Mouse (Mus musculus) hindbrain, embryonic 11.5 days (tissue): ENCODE results near the gene Dclk3. TPM values are rescaled to one million over a fixed set of nuclear protein-coding genes. Genes with fewer than 3 reads are reported as not detected.

Experiments used
- ATAC-seq: fragments of 200-750 bp; cut with Nextera tagmentation; 2 replicates; pipeline ENCODE4 v1.8.0; 2017; ENCODE audit warnings: mild to moderate bottlenecking, moderate TSS enrichment, moderate library complexity; ENCODE audit not compliant: low FRiP score
- DNase-seq: peaks from one replicate; pipeline ENCODE4 v3.0.0-alpha.2; 2015; ENCODE audit warnings: low spot score
- H3K27ac ChIP-seq: fragments of 300-500 bp; sonication (generic); 2 replicates; pipeline ENCODE4 v1.5.1; 2014; ENCODE audit warnings: mild to moderate bottlenecking, low read depth, low read length
- H3K27me3 ChIP-seq: fragments of 300-500 bp; sonication (generic); 2 replicates; pipeline ENCODE4 v1.6.1; 2014; ENCODE audit warnings: mild to moderate bottlenecking, low read length, moderate library complexity, mixed read lengths; ENCODE audit not compliant: control insufficient read depth, insufficient read depth
- H3K36me3 ChIP-seq: fragments of 300-500 bp; sonication (generic); 2 replicates; pipeline ENCODE4 v1.6.1; 2014; ENCODE audit warnings: mild to moderate bottlenecking, low read length, moderate library complexity, mixed read lengths; ENCODE audit not compliant: control insufficient read depth, insufficient read depth
- H3K4me1 ChIP-seq: fragments of 300-500 bp; sonication (generic); replicated peaks from 2 replicates; pipeline ENCODE4 v1.6.1; 2014; ENCODE audit warnings: low read length, mixed read lengths; ENCODE audit not compliant: control insufficient read depth, insufficient read depth
- H3K4me2 ChIP-seq: fragments of 300-500 bp; sonication (generic); replicated peaks from 2 replicates; pipeline ENCODE4 v1.6.1; 2014; ENCODE audit warnings: mild to moderate bottlenecking, low read depth, low read length
- H3K4me3 ChIP-seq: fragments of 300-500 bp; sonication (generic); 2 replicates; pipeline ENCODE4 v1.5.1; 2014; ENCODE audit warnings: low read depth, low read length
- H3K9ac ChIP-seq: fragments of 300-500 bp; sonication (generic); 2 replicates; pipeline ENCODE4 v1.6.1; 2014; ENCODE audit warnings: low read depth, low read length
- H3K9me3 ChIP-seq: fragments of 300-500 bp; sonication (generic); 2 replicates; pipeline ENCODE4 v1.6.1; 2016; ENCODE audit warnings: low read length; ENCODE audit not compliant: control insufficient read depth
- WGBS: fragments of 180-500 bp; shearing (Covaris S2); extraction: QIAGEN DNeasy Blood & Tissue Kit; methylation state at CpG from one replicate; pipeline ENCODE4 v1.1.7; 2014; 5-methylcytosine and 5-hydroxymethylcytosine counted together
- polyA plus RNA-seq: library from polyadenylated mRNA; unstranded; fragments of >200 nt; fragmentation: Nextera tagmentation; extraction: Ambion mirVana; gene quantifications from 2 replicates; pipeline ENCODE4 v1.2.1, GENCODE M21; 2014

The Dclk3 gene
- polyA plus RNA-seq, 1 experiment from 2014 or later, result 0.32 TPM

- Histone ChIP-seq H3K4me2 (no peak overlapping the region), H3K36me3 (no peaks in the 10 kb centered on the region), H3K27me3 (no peaks in the 10 kb centered on the region), H3K9ac (no peak overlapping the region), H3K27ac (no peak overlapping the region), H3K4me3 (no peak overlapping the region), H3K4me1 (no peaks in the 10 kb centered on the region), H3K9me3 (no peaks in the 10 kb centered on the region)
- DNase-seq, result no peak
- ATAC-seq, result no peak
- 92% methylated on average over 5 of the region's 5 CpGs for WGBS
Observed at GRCm38 (mm10) chr9:111449880-111450279, 11.0 kb downstream of the Dclk3 start.

- 82% methylated on average over 12 of the region's 12 CpGs for WGBS
- no peak for ATAC-seq
- Histone ChIP-seq H3K9me3 (no peaks in the 10 kb centered on the region), H3K36me3 (no peaks in the 10 kb centered on the region), H3K4me2 (no peak overlapping the region), H3K9ac (no peak overlapping the region), H3K4me3 (no peak overlapping the region), H3K27me3 (no peaks in the 10 kb centered on the region), H3K4me1 (no peaks in the 10 kb centered on the region), H3K27ac (no peak overlapping the region)
- no peak for DNase-seq
Observed at GRCm38 (mm10) chr9:111450853-111451404, 12.0 kb downstream of the Dclk3 start.

GRCm38 (mm10) chr9:111453895-111454294 is 15.0 kb downstream of the Dclk3 start:
- 69% methylated on average over 3 of the region's 3 CpGs for WGBS
- DNase-seq, result no peak
- no peak overlapping the region for H3K9ac ChIP-seq
- no peak overlapping the region for H3K27ac ChIP-seq
- H3K27me3 ChIP-seq, result no peaks in the 10 kb centered on the region
- H3K4me3 ChIP-seq, result no peak overlapping the region
- no peak for ATAC-seq
- H3K36me3 ChIP-seq, result no peaks in the 10 kb centered on the region
- no peaks in the 10 kb centered on the region for H3K4me1 ChIP-seq
- no peak overlapping the region for H3K4me2 ChIP-seq
- H3K9me3 ChIP-seq, result no peaks in the 10 kb centered on the region

GRCm38 (mm10) chr9:111457176-111457935 is 18.5 kb downstream of the Dclk3 start:
- Histone ChIP-seq H3K4me1 (no peaks in the 10 kb centered on the region), H3K9me3 (no peaks in the 10 kb centered on the region), H3K27me3 (no peaks in the 10 kb centered on the region), H3K4me3 (no peak overlapping the region), H3K4me2 (no peak overlapping the region), H3K27ac (no peak overlapping the region), H3K9ac (no peak overlapping the region), H3K36me3 (no peaks in the 10 kb centered on the region)
- DNase-seq (no peak), ATAC-seq (no peak)
- 86% methylated on average over 10 of the region's 10 CpGs for WGBS

- no peak overlapping the region for H3K4me3 ChIP-seq
- no peaks in the 10 kb centered on the region for H3K36me3 ChIP-seq
- ATAC-seq, result no peak
- H3K27ac ChIP-seq, result no peak overlapping the region
- H3K27me3 ChIP-seq, result no peaks in the 10 kb centered on the region
- H3K4me1 ChIP-seq, result no peaks in the 10 kb centered on the region
- H3K4me2 ChIP-seq, result no peak overlapping the region
- DNase-seq, result no peak
- no peak overlapping the region for H3K9ac ChIP-seq
- H3K9me3 ChIP-seq, result no peaks in the 10 kb centered on the region
- 67% methylated on average over 4 of the region's 4 CpGs for WGBS
Observed at GRCm38 (mm10) chr9:111457936-111458310, 19.0 kb downstream of the Dclk3 start.

- Histone ChIP-seq H3K4me1 (no peaks in the 10 kb centered on the region), H3K9me3 (no peaks in the 10 kb centered on the region), H3K4me3 (no peak overlapping the region), H3K4me2 (no peak overlapping the region), H3K9ac (no peak overlapping the region), H3K36me3 (no peaks in the 10 kb centered on the region), H3K27ac (no peak overlapping the region), H3K27me3 (no peaks in the 10 kb centered on the region)
- DNase-seq (peak; percentile 16), ATAC-seq (no peak)
- 65% methylated on average over 8 of the region's 8 CpGs for WGBS
Observed at GRCm38 (mm10) chr9:111459466-111459865, 20.6 kb downstream of the Dclk3 start.

GRCm38 (mm10) chr9:111460201-111460814 is 21.4 kb downstream of the Dclk3 start:
- ATAC-seq, result peak; percentile 92
- H3K9me3 ChIP-seq, result no peaks in the 10 kb centered on the region
- peak; percentile 70 for DNase-seq
- no peaks in the 10 kb centered on the region for H3K4me1 ChIP-seq
- 19% methylated on average over 6 of the region's 6 CpGs for WGBS
- no peaks in the 10 kb centered on the region for H3K27me3 ChIP-seq
- H3K4me3 ChIP-seq, result no peak overlapping the region
- no peaks in the 10 kb centered on the region for H3K36me3 ChIP-seq
- 0 out of 2 replicates have a peak overlapping the region, but pooled peaks have one; percentile 11 for H3K27ac ChIP-seq
- no peak overlapping the region for H3K9ac ChIP-seq
- no peak overlapping the region for H3K4me2 ChIP-seq

GRCm38 (mm10) chr9:111461415-111462103 is 22.7 kb downstream of the Dclk3 start:
- 0 out of 2 replicates have a peak overlapping the region, but pooled peaks have one; percentile 24 for H3K27ac ChIP-seq
- 76% methylated on average over 10 of the region's 10 CpGs for WGBS
- H3K4me3 ChIP-seq, result no peak overlapping the region
- no peaks in the 10 kb centered on the region for H3K27me3 ChIP-seq
- H3K4me2 ChIP-seq, result no peak overlapping the region
- H3K36me3 ChIP-seq, result no peaks in the 10 kb centered on the region
- H3K4me1 ChIP-seq, result no peaks in the 10 kb centered on the region
- no peak for ATAC-seq
- no peak overlapping the region for H3K9ac ChIP-seq
- no peaks in the 10 kb centered on the region for H3K9me3 ChIP-seq
- no peak for DNase-seq
